Mouse (Mus musculus) spleen, postnatal 4 days (tissue): ENCODE data around the gene Neurl1b.

Source experiments
- DNase-seq, 2 experiments: peaks; one replicate each; pipeline ENCODE4 v3.0.0; 2022; ENCODE audit warnings: low spot score in 2 of 2

Neurl1b gene

DNA sequence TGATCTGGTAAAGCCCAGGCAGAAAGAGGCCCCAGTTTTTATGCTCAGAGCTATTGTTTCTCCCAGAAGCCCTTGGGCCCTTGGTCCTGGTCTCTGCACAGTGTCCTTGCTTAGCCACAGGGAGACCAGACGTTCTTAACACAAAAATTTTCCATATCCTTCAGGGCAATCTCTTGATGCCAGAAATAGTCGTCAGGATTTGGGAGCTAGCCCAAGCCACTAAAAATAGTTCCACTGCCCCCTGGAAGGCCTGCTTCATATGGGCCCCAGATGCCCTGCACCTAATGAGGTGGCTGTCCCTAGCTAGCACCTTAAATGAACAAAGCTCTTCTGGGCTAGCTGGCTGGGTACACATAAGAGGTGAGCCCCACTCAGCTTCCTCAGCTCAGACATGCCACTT is 76.3 kb downstream of the Neurl1b start:
- DNase-seq: no peak

DNA sequence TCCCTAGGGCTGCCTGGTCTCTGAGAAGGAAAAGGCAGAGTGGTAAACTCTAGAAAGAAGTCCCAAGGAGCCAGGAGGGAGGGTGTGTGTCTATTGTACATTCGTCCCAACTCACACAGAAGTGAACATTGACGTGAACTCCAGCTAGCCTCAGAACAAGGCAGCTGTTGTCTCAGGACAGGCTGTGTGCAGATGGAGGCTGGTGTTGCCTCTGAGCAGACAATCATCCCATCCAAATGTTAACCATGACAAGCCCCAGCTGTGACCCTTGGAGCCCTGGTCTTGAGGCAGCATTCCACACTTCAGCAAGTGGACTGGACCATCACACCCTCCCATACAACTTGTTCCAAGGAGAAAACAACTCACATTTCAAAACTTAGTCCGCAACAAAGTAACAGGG is 77.6 kb downstream of the Neurl1b start:
- no peak for DNase-seq

DNA sequence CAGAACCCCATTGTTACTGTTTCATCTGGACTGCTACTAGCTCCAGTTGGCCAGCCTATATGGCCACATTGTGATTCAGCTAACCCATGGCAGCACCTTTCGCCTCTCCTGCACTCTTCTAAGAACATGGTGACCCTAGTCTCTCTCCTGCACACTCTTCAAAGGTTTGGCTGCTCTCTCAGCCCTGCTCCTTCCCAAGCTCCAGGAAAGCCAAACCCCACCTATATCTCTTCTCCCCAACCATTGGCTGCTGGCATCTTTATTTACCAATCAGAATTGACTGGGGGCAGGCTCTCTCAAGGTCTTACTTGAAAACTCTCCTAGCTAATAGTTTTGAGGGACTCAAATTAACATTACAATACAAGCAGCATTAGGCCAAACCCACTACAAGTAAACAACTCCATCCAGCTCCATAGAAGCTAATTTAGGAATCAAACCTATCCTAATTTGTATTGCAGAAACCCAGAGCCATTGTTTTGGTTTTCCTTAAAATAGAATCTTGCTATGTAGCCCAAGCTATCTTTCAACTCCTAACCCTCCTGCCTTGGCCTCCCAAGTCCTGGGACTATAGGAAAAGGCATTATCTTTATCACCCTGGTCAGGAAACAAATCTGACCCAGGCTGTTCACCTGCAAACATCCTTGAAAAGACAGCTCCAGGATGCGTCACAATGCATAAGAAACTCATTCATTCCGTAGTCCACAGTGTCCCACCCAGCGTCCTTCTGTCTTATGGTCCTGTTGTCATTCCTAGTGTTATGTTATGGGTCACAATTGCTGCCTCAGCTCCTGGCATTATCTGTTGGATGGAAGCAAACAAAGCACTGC is 80.2 kb downstream of the Neurl1b start:
- no peak for DNase-seq
